Mouse (Mus musculus) E14TG2a.4 (cell line): ENCODE results near the gene Snx7.

Experiments
- H3K27me3 ChIP-seq: 2 replicates; pipeline ENCODE4 v1.6.1; 2014; ENCODE audit warnings: low read length, control low read depth; ENCODE audit not compliant: insufficient read depth
- H3K36me3 ChIP-seq: 2 replicates; pipeline ENCODE4 v1.6.1; 2014; ENCODE audit warnings: low read length, control low read depth; ENCODE audit not compliant: insufficient read depth
- H3K4me1 ChIP-seq: replicated peaks from 2 replicates; pipeline ENCODE4 v1.6.1; 2014; ENCODE audit warnings: low read depth, low read length, control low read depth
- H3K4me3 ChIP-seq: replicated peaks from 2 replicates; pipeline ENCODE4 v1.5.1; 2014; ENCODE audit warnings: mild to moderate bottlenecking, low read length
- H3K9me3 ChIP-seq: 2 replicates; pipeline ENCODE4 v1.6.1; 2014; ENCODE audit warnings: low read length, control low read depth
- CTCF ChIP-seq: conservative IDR thresholded peaks from 2 replicates; pipeline ENCODE4 v1.5.1; 2014; ENCODE audit warnings: low read length
- NANOG ChIP-seq: IDR thresholded peaks from 2 replicates; pipeline ENCODE4 v1.6.1; 2014; ENCODE audit warnings: borderline replicate concordance, low read length, mixed read lengths
- POU5F1 ChIP-seq: IDR thresholded peaks from 2 replicates; pipeline ENCODE4 v1.6.1; 2014; ENCODE audit warnings: low read length, borderline replicate concordance

The Snx7 gene

GRCm38 (mm10) chr3:117865621-117866020 lies 3.1 kb downstream of the Snx7 start:
- Histone ChIP-seq H3K9me3 (no peaks in the 10 kb centered on the region), H3K36me3 (no peaks in the 10 kb centered on the region), H3K27me3 (peaks cover 25% of the 10 kb centered on the region), H3K4me3 (no peak overlapping the region), H3K4me1 (peaks cover 15% of the 10 kb centered on the region)
- TF ChIP-seq CTCF, result no peak
- TF ChIP-seq POU5F1, result no peak
- TF ChIP-seq NANOG, result no peak

GRCm38 (mm10) chr3:117862951-117863350 lies 5.8 kb downstream of the Snx7 start:
- Histone ChIP-seq H3K4me1 (peaks cover 10% of the 10 kb centered on the region), H3K36me3 (no peaks in the 10 kb centered on the region), H3K27me3 (peaks cover 13% of the 10 kb centered on the region), H3K4me3 (no peak overlapping the region), H3K9me3 (peaks cover 5% of the 10 kb centered on the region; the same call in 1 of the 2 replicates)
- no peak for TF ChIP-seq NANOG
- no peak for TF ChIP-seq POU5F1
- TF ChIP-seq CTCF, result no peak

- Histone ChIP-seq H3K27me3 (peaks cover 3% of the 10 kb centered on the region), H3K4me1 (peaks cover 10% of the 10 kb centered on the region), H3K4me3 (no peak overlapping the region), H3K36me3 (no peaks in the 10 kb centered on the region), H3K9me3 (peaks cover 5% of the 10 kb centered on the region; the same call in 1 of the 2 replicates)
- TF ChIP-seq NANOG (no peak), POU5F1 (no peak), CTCF (no peak)
Observed at GRCm38 (mm10) chr3:117861977-117862434, 6.7 kb downstream of the Snx7 start.

- Histone ChIP-seq H3K36me3 (no peaks in the 10 kb centered on the region), H3K27me3 (no peaks in the 10 kb centered on the region), H3K4me3 (no peak overlapping the region), H3K4me1 (peaks cover 10% of the 10 kb centered on the region), H3K9me3 (peaks cover 5% of the 10 kb centered on the region; the same call in 1 of the 2 replicates)
- TF ChIP-seq NANOG (no peak), CTCF (no peak), POU5F1 (no peak)
Observed at GRCm38 (mm10) chr3:117858996-117859395, 9.7 kb downstream of the Snx7 start.

- H3K9me3 ChIP-seq, result no peaks in the 10 kb centered on the region
- no peaks in the 10 kb centered on the region for H3K4me1 ChIP-seq
- H3K36me3 ChIP-seq, result no peaks in the 10 kb centered on the region
- TF ChIP-seq NANOG (no peak), CTCF (no peak), POU5F1 (no peak)
- no peak overlapping the region for H3K4me3 ChIP-seq
- no peaks in the 10 kb centered on the region for H3K27me3 ChIP-seq
Observed at GRCm38 (mm10) chr3:117853729-117854128, 15.0 kb downstream of the Snx7 start.

GRCm38 (mm10) chr3:117852054-117852361 lies 16.7 kb downstream of the Snx7 start:
- TF ChIP-seq CTCF (no peak), POU5F1 (no peak), NANOG (no peak)
- H3K4me3 ChIP-seq, result no peak overlapping the region
- H3K4me1 ChIP-seq, result no peaks in the 10 kb centered on the region
- H3K27me3 ChIP-seq, result no peaks in the 10 kb centered on the region
- no peaks in the 10 kb centered on the region for H3K9me3 ChIP-seq
- no peaks in the 10 kb centered on the region for H3K36me3 ChIP-seq

GRCm38 (mm10) chr3:117851278-117852053 lies 17.3 kb downstream of the Snx7 start:
- no peak for TF ChIP-seq POU5F1
- no peak for TF ChIP-seq NANOG
- TF ChIP-seq CTCF, result no peak
- no peaks in the 10 kb centered on the region for H3K27me3 ChIP-seq
- no peaks in the 10 kb centered on the region for H3K4me1 ChIP-seq
- no peaks in the 10 kb centered on the region for H3K36me3 ChIP-seq
- H3K4me3 ChIP-seq, result no peak overlapping the region
- H3K9me3 ChIP-seq, result no peaks in the 10 kb centered on the region

GRCm38 (mm10) chr3:117848866-117849265 lies 19.9 kb downstream of the Snx7 start:
- H3K27me3 ChIP-seq, result no peaks in the 10 kb centered on the region
- H3K9me3 ChIP-seq, result no peaks in the 10 kb centered on the region
- no peak overlapping the region for H3K4me3 ChIP-seq
- no peaks in the 10 kb centered on the region for H3K4me1 ChIP-seq
- H3K36me3 ChIP-seq, result no peaks in the 10 kb centered on the region
- no peak for TF ChIP-seq POU5F1
- TF ChIP-seq NANOG, result no peak
- no peak for TF ChIP-seq CTCF

- H3K4me1 ChIP-seq, result no peaks in the 10 kb centered on the region
- H3K27me3 ChIP-seq, result no peaks in the 10 kb centered on the region
- no peak for TF ChIP-seq CTCF
Observed at GRCm38 (mm10) chr3:117842658-117843057, 26.1 kb downstream of the Snx7 start.

More at GRCm38 (mm10) chr3:117842658-117843057, 26.1 kb downstream of the Snx7 start:
- no peaks in the 10 kb centered on the region for H3K9me3 ChIP-seq
- no peak overlapping the region for H3K4me3 ChIP-seq
- no peaks in the 10 kb centered on the region for H3K36me3 ChIP-seq
